Mouse (Mus musculus) CH12.LX (cell line): ENCODE data around the gene Usb1. TPM values are rescaled to one million over a fixed set of nuclear protein-coding genes. Genes with fewer than 3 reads are reported as not detected.

Experiments used
- DNase-seq: peaks from one replicate; pipeline ENCODE4 v3.0.0-alpha.2; 2013; ENCODE audit errors: extremely low read depth
- H3K27ac ChIP-seq: 2 replicates; pipeline ENCODE4 v1.5.1; 2012; ENCODE audit warnings: low read depth, mild to moderate bottlenecking, control low read depth, moderate library complexity; ENCODE audit not compliant: insufficient read depth
- H3K27me3 ChIP-seq: replicated peaks from 2 replicates; pipeline ENCODE3; 2012; ENCODE audit warnings: inconsistent platforms
- H3K36me3 ChIP-seq, 2 experiments: replicated peaks in 1 of 2; 2 replicates each; pipeline versions ENCODE3 to v1.6.1; 2012; ENCODE audit warnings: inconsistent platforms in 1 of 2, low read length in 1 of 2, mild to moderate bottlenecking in 1 of 2, mixed read lengths in 1 of 2, moderate library complexity in 1 of 2; ENCODE audit not compliant: control insufficient read depth in 1 of 2, insufficient read depth in 1 of 2
- H3K4me1 ChIP-seq, 2 experiments: 2 replicates each; pipeline ENCODE4 v1.6.1; 2012; ENCODE audit warnings: inconsistent platforms in 1 of 2, moderate library complexity in 1 of 2; ENCODE audit not compliant: insufficient read depth in 2 of 2, control insufficient read depth in 1 of 2
- H3K4me2 ChIP-seq: 2 replicates; pipeline ENCODE4 v1.6.1; 2012; ENCODE audit warnings: low read depth, mild to moderate bottlenecking, control low read depth; ENCODE audit not compliant: poor library complexity, insufficient read depth, severe bottlenecking
- H3K4me3 ChIP-seq, 3 experiments: fragments of 150-350 bp in 1 of 3; sonication (generic) in 1 of 3; replicated peaks in 1 of 3; 2 replicates each; pipeline versions ENCODE3 to v1.5.1; 2011 to 2012; ENCODE audit warnings: low read depth in 2 of 3, low read length in 2 of 3, mild to moderate bottlenecking in 2 of 3, moderate library complexity in 2 of 3, control low read depth in 1 of 3, improper control_type of control experiment in 1 of 3, inconsistent platforms in 1 of 3, mixed read lengths in 1 of 3; ENCODE audit not compliant: poor library complexity in 1 of 3
- H3K79me2 ChIP-seq: replicated peaks from 2 replicates; pipeline ENCODE4 v1.6.1; 2012; ENCODE audit warnings: mild to moderate bottlenecking, moderate library complexity; ENCODE audit not compliant: control insufficient read depth, poor library complexity, insufficient read depth, severe bottlenecking; ENCODE audit errors: extremely low read depth
- H3K9ac ChIP-seq: 2 replicates; pipeline ENCODE4 v1.6.1; 2012; ENCODE audit warnings: low read depth, mild to moderate bottlenecking, control low read depth, moderate library complexity; ENCODE audit not compliant: insufficient read depth
- H3K9me3 ChIP-seq: replicated peaks from 2 replicates; pipeline ENCODE3; 2012; ENCODE audit warnings: low read length, inconsistent platforms, mixed read lengths
- CHD2 ChIP-seq: IDR thresholded peaks from 2 replicates; pipeline ENCODE4 v1.6.1; 2011; ENCODE audit warnings: low read length, improper control_type of control experiment
- E2F4 ChIP-seq: IDR thresholded peaks from 2 replicates; pipeline ENCODE4 v1.6.1; 2011; ENCODE audit warnings: low read depth, low read length, improper control_type of control experiment; ENCODE audit not compliant: insufficient replicate concordance
- ELF1 ChIP-seq: IDR thresholded peaks from 2 replicates; pipeline ENCODE4 v1.6.1; 2014; ENCODE audit warnings: low read depth, mild to moderate bottlenecking, inconsistent platforms, low read length, improper control_type of control experiment
- HCFC1 ChIP-seq: IDR thresholded peaks from 2 replicates; pipeline ENCODE4 v1.6.1; 2012; ENCODE audit warnings: low read depth, mild to moderate bottlenecking, inconsistent platforms, low read length, improper control_type of control experiment
- POLR2AphosphoS2 ChIP-seq: IDR thresholded peaks from 2 replicates; pipeline ENCODE4 v1.6.1; 2011; ENCODE audit warnings: low read depth, low read length, improper control_type of control experiment
- RCOR1 ChIP-seq: conservative IDR thresholded peaks from 2 replicates; pipeline ENCODE4 v1.6.1; 2012; ENCODE audit warnings: low read depth, mild to moderate bottlenecking, inconsistent platforms, low read length, improper control_type of control experiment
- SIN3A ChIP-seq: IDR thresholded peaks from 2 replicates; pipeline ENCODE4 v1.6.1; 2012; ENCODE audit warnings: low read length, improper control_type of control experiment, inconsistent platforms
- dilution Hi-C: fragments of 300-500 bp; cut with MboI; formaldehyde crosslinking; loops from 2 replicates; pipeline ENCODE4 v1.14.3; 2020; ENCODE audit warnings: low sequenced_read_pairs; ENCODE audit not compliant: extremely low pct_unique_long_range_greater_than_20kb, extremely low pct_ligation_motif_present
- in situ Hi-C: fragments of 300-500 bp; cut with MboI; formaldehyde crosslinking; loops from 3 replicates; pipeline ENCODE4 v1.14.3; 2019; ENCODE audit warnings: low sequenced_read_pairs, low pct_ligation_motif_present, low pct_unique_long_range_greater_than_20kb, mixed read lengths
- polyA plus RNA-seq: library from polyadenylated mRNA; unstranded; fragments of >175 nt; gene quantifications from 2 replicates; pipeline ENCODE4 v1.2.1, GENCODE M21; 2012; ENCODE audit warnings: low read depth; ENCODE audit not compliant: insufficient read length
- total RNA-seq, 2 experiments: library from RNA; depleted of rRNA; stranded (reverse); fragments of 300-350 nt in 1 of 2; fragments of >200 nt in 1 of 2; gene quantifications; 2 replicates each; pipeline ENCODE4 v1.2.3; 2012 to 2014

Gene Usb1
- total and polyA plus RNA-seq, 3 experiments = 15.2 to 25.0 (median 16.4) TPM

- H3K4me1 ChIP-seq = no peaks in the 10 kb centered on the region; a peak in 1 of 4 replicates
- no peak overlapping the region for H3K9ac ChIP-seq
- H3K4me3 ChIP-seq = no peak overlapping the region
- no peak for TF ChIP-seq POLR2AphosphoS2
- TF ChIP-seq ELF1 = no peak
- TF ChIP-seq HCFC1 = no peak
- TF ChIP-seq E2F4 = no peak
- no peak for TF ChIP-seq SIN3A
- no peak for TF ChIP-seq RCOR1
- no peak for TF ChIP-seq CHD2
- dilution Hi-C loops (no loop called here), in situ Hi-C loops (no loop called here)
- no peaks in the 10 kb centered on the region for H3K36me3 ChIP-seq
- H3K4me2 ChIP-seq = no peak overlapping the region
- no peak for DNase-seq
- H3K27ac ChIP-seq = no peak overlapping the region
- H3K9me3 ChIP-seq = no peaks in the 10 kb centered on the region
- H3K27me3 ChIP-seq = no peaks in the 10 kb centered on the region
- no peaks in the 10 kb centered on the region for H3K79me2 ChIP-seq
These were observed 64.7 kb downstream of the Usb1 start for GRCm38 (mm10) chr8:95396752-95397151.

Other genes with a start within 250 kb of the Usb1 start
- gene Kifc3, start 129.5 kb upstream of the Usb1 start, total RNA-seq (2012; rRNA removed) = 1.5 and 1.7 TPM in 2 replicates
- 0.78 and 1.3 TPM in 2 replicates for gene Kifc3, start 129.5 kb upstream of the Usb1 start, total RNA-seq (2014; rRNA removed)
- 1.8 and 2.7 TPM in 2 replicates for gene Kifc3, start 129.5 kb upstream of the Usb1 start, polyA plus RNA-seq
- gene Cngb1, start 25.7 kb upstream of the Usb1 start, total RNA-seq (2012; rRNA removed) = not detected in 2 replicates
- not detected in 2 replicates for gene Cngb1, start 25.7 kb upstream of the Usb1 start, total RNA-seq (2014; rRNA removed)
- not detected in 2 replicates for gene Cngb1, start 25.7 kb upstream of the Usb1 start, polyA plus RNA-seq
- not detected in 2 replicates for gene Tepp, start 21.7 kb upstream of the Usb1 start, total RNA-seq (2012; rRNA removed)
- not detected in 2 replicates for gene Tepp, start 21.7 kb upstream of the Usb1 start, total RNA-seq (2014; rRNA removed)
- gene Tepp, start 21.7 kb upstream of the Usb1 start, polyA plus RNA-seq = not detected in 2 replicates
- gene Zfp319, start 334 bp upstream of the Usb1 start, total RNA-seq (2012; rRNA removed) = 2.0 and 2.1 TPM in 2 replicates
- 0.81 and 0.83 TPM in 2 replicates for gene Zfp319, start 334 bp upstream of the Usb1 start, total RNA-seq (2014; rRNA removed)
- 2.7 and 3.3 TPM in 2 replicates for gene Zfp319, start 334 bp upstream of the Usb1 start, polyA plus RNA-seq
- gene Mmp15, start 20.0 kb downstream of the Usb1 start, total RNA-seq (2012; rRNA removed) = 0.04 TPM in 2 replicates
- not detected in 2 replicates for gene Mmp15, start 20.0 kb downstream of the Usb1 start, total RNA-seq (2014; rRNA removed)
- 0.44 TPM in 1 of 2 replicates, not detected in the other for gene Mmp15, start 20.0 kb downstream of the Usb1 start, polyA plus RNA-seq
- 53.1 and 57.2 TPM in 2 replicates for gene Cfap20, start 102.6 kb downstream of the Usb1 start, total RNA-seq (2012; rRNA removed)
- 93.0 and 99.4 TPM in 2 replicates for gene Cfap20, start 102.6 kb downstream of the Usb1 start, total RNA-seq (2014; rRNA removed)
- 53.4 and 74.7 TPM in 2 replicates for gene Cfap20, start 102.6 kb downstream of the Usb1 start, polyA plus RNA-seq
- 32.1 and 35.7 TPM in 2 replicates for gene Csnk2a2, start 157.8 kb downstream of the Usb1 start, total RNA-seq (2012; rRNA removed)
- 51.7 and 72.1 TPM in 2 replicates for gene Csnk2a2, start 157.8 kb downstream of the Usb1 start, total RNA-seq (2014; rRNA removed)
- gene Csnk2a2, start 157.8 kb downstream of the Usb1 start, polyA plus RNA-seq = 126 and 133 TPM in 2 replicates
- not detected in 2 replicates for gene Ccdc113, start 201.8 kb downstream of the Usb1 start, total RNA-seq (2012; rRNA removed)
- not detected in 2 replicates for gene Ccdc113, start 201.8 kb downstream of the Usb1 start, total RNA-seq (2014; rRNA removed)
- gene Ccdc113, start 201.8 kb downstream of the Usb1 start, polyA plus RNA-seq = not detected in 2 replicates
- gene Prss54, start 244.1 kb downstream of the Usb1 start, total RNA-seq (2012; rRNA removed) = not detected in 2 replicates
- not detected in 2 replicates for gene Prss54, start 244.1 kb downstream of the Usb1 start, total RNA-seq (2014; rRNA removed)
- gene Prss54, start 244.1 kb downstream of the Usb1 start, polyA plus RNA-seq = not detected in 2 replicates